Mouse (Mus musculus) fibroblast of lung, adult 2 months (primary cell): ENCODE data around the gene Gm21836.
"Not testable (repeated sequence)": the region's sequence is repeated elsewhere in the genome, so short reads cannot be mapped to it uniquely, and the experiment has no call there.

Experiments
- DNase-seq: peaks from one replicate; pipeline ENCODE4 v3.0.0-alpha.2; 2011; ENCODE audit warnings: low read depth

Gm21836 gene

GRCm38 (mm10) chr9:124493693-124494092 lies at the start of gene Gm21836:
Gene Gm21836 (minus strand): TSS chr9:124493793.
- DNase-seq = not testable (repeated sequence)

GRCm38 (mm10) chr9:124480361-124480980 lies 13.1 kb downstream of the Gm21836 start:
- DNase-seq = not testable (repeated sequence)

DNA sequence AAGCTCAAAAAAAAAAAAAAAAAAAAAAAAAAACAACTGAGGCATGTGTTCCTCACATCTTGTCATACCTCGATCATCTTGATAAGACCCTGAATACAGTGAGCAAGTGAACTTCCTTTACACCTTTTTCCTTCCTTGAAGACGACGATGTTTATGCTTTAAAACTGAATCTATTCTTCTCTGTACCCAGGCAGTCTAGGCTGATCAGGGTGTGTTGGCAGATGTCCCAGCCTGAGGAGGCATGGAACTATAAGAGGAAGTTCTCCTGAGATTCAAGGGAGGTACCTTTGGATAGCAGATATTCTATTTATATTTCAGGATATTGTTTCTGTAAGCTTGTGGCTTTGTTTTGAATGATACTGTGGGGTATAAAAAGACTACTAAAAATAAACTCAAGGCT lies 15.5 kb downstream of the Gm21836 start:
- DNase-seq = no peak

DNA sequence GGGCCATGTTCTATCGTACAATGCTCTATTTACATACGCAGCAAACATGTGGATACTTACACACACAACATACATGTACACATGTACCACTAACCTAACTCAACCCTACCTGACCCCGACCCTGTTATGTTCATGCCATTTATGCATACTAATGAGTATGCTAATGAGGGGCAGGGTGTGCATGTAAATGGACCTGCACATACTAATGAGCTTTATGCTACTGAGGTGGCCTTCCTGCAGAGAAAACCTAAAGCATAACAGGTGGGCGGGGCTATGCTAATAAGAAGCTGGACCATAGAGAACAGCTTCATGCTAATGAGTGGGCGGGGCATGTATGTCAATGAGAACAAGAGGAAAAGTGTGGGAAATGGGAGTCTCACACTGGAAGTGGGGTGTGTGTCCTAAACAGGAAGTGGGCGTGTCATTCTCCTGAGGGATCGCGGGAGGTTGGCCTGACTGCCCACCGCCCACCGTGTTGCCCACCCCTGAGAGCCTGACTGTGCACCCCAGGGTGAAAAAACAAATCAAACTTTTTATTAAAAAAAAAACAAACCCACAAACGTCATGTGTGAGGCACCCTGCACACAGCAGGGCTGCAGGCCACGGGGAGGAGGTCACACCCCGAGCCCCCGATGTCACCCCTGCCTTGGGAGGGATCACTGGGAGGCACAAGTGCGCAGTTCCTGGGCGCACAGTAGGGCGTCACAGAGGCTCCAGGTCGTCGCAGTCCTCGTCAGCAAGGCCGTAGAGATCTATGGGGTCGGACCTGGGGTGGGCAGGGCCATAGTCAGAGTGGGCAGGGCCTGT lies 17.3 kb downstream of the Gm21836 start, which contains the start of gene Ppp2r3d:
Gene Ppp2r3d (minus strand): TSS at position 803 of the 807 bp plus-strand sequence.
- DNase-seq = no peak

DNA sequence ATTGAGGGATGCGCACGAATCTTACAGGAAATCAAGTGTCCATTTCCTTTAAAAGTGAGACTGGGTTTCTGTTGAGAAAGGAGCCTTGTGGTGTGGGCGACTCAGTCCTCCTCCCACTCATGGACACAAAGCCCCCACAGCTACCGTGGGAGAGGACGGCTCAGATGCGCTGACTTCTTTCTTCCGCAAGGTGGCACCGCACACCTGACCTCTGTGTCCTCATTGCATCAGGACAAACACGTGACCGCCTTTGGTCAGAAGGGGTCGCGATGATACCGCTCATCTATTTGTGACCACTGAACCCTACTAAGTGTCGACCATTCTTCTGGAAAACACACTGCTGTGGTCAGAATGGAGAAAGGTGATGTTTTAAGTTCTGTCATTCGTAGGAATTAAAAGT lies 17.9 kb downstream of the Gm21836 start:
- no peak for DNase-seq

DNA sequence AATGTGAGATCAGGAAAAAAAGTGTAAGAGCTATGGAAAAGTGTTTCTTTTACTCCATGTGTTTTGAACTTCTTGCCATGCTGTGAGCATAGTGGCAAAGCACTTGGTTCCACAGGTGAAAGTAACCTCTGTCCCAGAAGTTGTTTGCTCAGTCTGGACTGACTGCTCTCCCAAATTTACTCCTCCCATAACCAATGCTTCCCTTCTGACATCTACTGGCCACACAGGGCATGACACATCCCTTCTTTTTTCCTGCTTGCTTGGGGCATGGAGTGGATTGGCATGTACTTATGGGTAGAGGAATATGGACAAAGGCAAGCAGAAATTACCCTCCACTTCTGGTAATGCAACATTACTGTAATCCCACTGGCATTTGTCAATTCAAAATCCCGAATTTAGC lies 37.0 kb downstream of the Gm21836 start:
- peak; percentile 19 for DNase-seq
